Mouse (Mus musculus): Measurements from ENCODE around the gene Irf7. TPM values are rescaled to one million over a fixed set of nuclear protein-coding genes. Genes with fewer than 3 reads are reported as not detected.

Irf7 gene
- polyA plus RNA-seq, 1 experiment from 2014 or later, result 3.1 TPM

- WGBS, result 92% methylated on average over 1 of the region's 1 CpGs
Measured at GRCm38 (mm10) chr7:141219558-141220099, 46.7 kb downstream of the Irf7 start.

GRCm38 (mm10) chr7:141218557-141219133 is 47.6 kb downstream of the Irf7 start:
- no peak overlapping the region for H3K4me3 ChIP-seq (ENCODE audit: low read depth, low read length)
- WGBS, result 86% methylated on average over 5 of the region's 5 CpGs
- H3K27me3 ChIP-seq (replicated peaks; ENCODE audit: control insufficient read depth, insufficient read depth, low read length), result no peaks in the 10 kb centered on the region
- no peak overlapping the region for H3K9ac ChIP-seq (ENCODE audit: low read length)
- no peaks in the 10 kb centered on the region for H3K9me3 ChIP-seq (ENCODE audit: control insufficient read depth, low read length)
- ATAC-seq (replicated peaks; ENCODE audit: low FRiP score, low TSS enrichment, low read depth) (no peak), DNase-seq (ENCODE audit: low spot score) (no peak)
- H3K4me1 ChIP-seq (replicated peaks; ENCODE audit: control insufficient read depth, insufficient read depth, low read length), result peaks cover 42% of the 10 kb centered on the region
- H3K4me2 ChIP-seq (ENCODE audit: low read length), result no peak overlapping the region
- H3K36me3 ChIP-seq (ENCODE audit: control insufficient read depth, insufficient read depth, low read length), result peaks cover 19% of the 10 kb centered on the region
- no peak overlapping the region for H3K27ac ChIP-seq (ENCODE audit: low read depth)

More at GRCm38 (mm10) chr7:141219558-141220099, 46.7 kb downstream of the Irf7 start:
- Histone ChIP-seq H3K4me1 (replicated peaks; ENCODE audit: control insufficient read depth, insufficient read depth, low read length) (peaks cover 42% of the 10 kb centered on the region), H3K36me3 (ENCODE audit: control insufficient read depth, insufficient read depth, low read length) (peaks cover 19% of the 10 kb centered on the region), H3K4me3 (ENCODE audit: low read depth, low read length) (no peak overlapping the region), H3K9ac (ENCODE audit: low read length) (no peak overlapping the region), H3K27me3 (replicated peaks; ENCODE audit: control insufficient read depth, insufficient read depth, low read length) (no peaks in the 10 kb centered on the region), H3K4me2 (ENCODE audit: low read length) (peak overlapping the region; percentile 56), H3K27ac (ENCODE audit: low read depth) (no peak overlapping the region), H3K9me3 (ENCODE audit: control insufficient read depth, low read length) (no peaks in the 10 kb centered on the region)
- no peak for ATAC-seq (replicated peaks; ENCODE audit: low FRiP score, low TSS enrichment, low read depth)
- no peak for DNase-seq (ENCODE audit: low spot score)

GRCm38 (mm10) chr7:141218141-141218540 is 48.1 kb downstream of the Irf7 start:
- Histone ChIP-seq H3K27me3 (replicated peaks; ENCODE audit: control insufficient read depth, insufficient read depth, low read length) (no peaks in the 10 kb centered on the region), H3K4me2 (ENCODE audit: low read length) (peak overlapping the region; percentile 84; the same call in 1 of the 2 replicates), H3K36me3 (ENCODE audit: control insufficient read depth, insufficient read depth, low read length) (peaks cover 19% of the 10 kb centered on the region), H3K9me3 (ENCODE audit: control insufficient read depth, low read length) (no peaks in the 10 kb centered on the region), H3K4me1 (replicated peaks; ENCODE audit: control insufficient read depth, insufficient read depth, low read length) (peaks cover 42% of the 10 kb centered on the region), H3K9ac (ENCODE audit: low read length) (no peak overlapping the region), H3K4me3 (ENCODE audit: low read depth, low read length) (no peak overlapping the region), H3K27ac (ENCODE audit: low read depth) (no peak overlapping the region)
- WGBS, result 73% methylated on average over 3 of the region's 3 CpGs
- DNase-seq (ENCODE audit: low spot score) (no peak), ATAC-seq (replicated peaks; ENCODE audit: low FRiP score, low TSS enrichment, low read depth) (no peak)

GRCm38 (mm10) chr7:141217343-141218013 is 48.8 kb downstream of the Irf7 start:
- Histone ChIP-seq H3K9ac (ENCODE audit: low read length) (no peak overlapping the region), H3K9me3 (ENCODE audit: control insufficient read depth, low read length) (no peaks in the 10 kb centered on the region), H3K4me2 (ENCODE audit: low read length) (peak overlapping the region; percentile 84), H3K27ac (ENCODE audit: low read depth) (no peak overlapping the region), H3K27me3 (replicated peaks; ENCODE audit: control insufficient read depth, insufficient read depth, low read length) (no peaks in the 10 kb centered on the region), H3K4me3 (ENCODE audit: low read depth, low read length) (no peak overlapping the region), H3K36me3 (ENCODE audit: control insufficient read depth, insufficient read depth, low read length) (peaks cover 19% of the 10 kb centered on the region), H3K4me1 (replicated peaks; ENCODE audit: control insufficient read depth, insufficient read depth, low read length) (peaks cover 35% of the 10 kb centered on the region)
- DNase-seq (ENCODE audit: low spot score) (no peak), ATAC-seq (replicated peaks; ENCODE audit: low FRiP score, low TSS enrichment, low read depth) (no peak)
- 87% methylated on average over 17 of the region's 17 CpGs for WGBS

GRCm38 (mm10) chr7:141216894-141217293 is 49.4 kb downstream of the Irf7 start:
- H3K4me1 ChIP-seq (replicated peaks; ENCODE audit: control insufficient read depth, insufficient read depth, low read length), result peaks cover 29% of the 10 kb centered on the region
- peak overlapping the region; percentile 62 for H3K4me3 ChIP-seq (ENCODE audit: low read depth, low read length)
- H3K36me3 ChIP-seq (ENCODE audit: control insufficient read depth, insufficient read depth, low read length), result peaks cover 19% of the 10 kb centered on the region
- peak overlapping the region; percentile 64 for H3K9ac ChIP-seq (ENCODE audit: low read length)
- DNase-seq (ENCODE audit: low spot score) (no peak), ATAC-seq (replicated peaks; ENCODE audit: low FRiP score, low TSS enrichment, low read depth) (no peak)
- 77% methylated on average over 11 of the region's 11 CpGs for WGBS
- H3K27ac ChIP-seq (ENCODE audit: low read depth), result 0 out of 2 replicates have a peak overlapping the region, but pooled peaks have one; percentile 33
- peak overlapping the region; percentile 84 for H3K4me2 ChIP-seq (ENCODE audit: low read length)
- no peaks in the 10 kb centered on the region for H3K27me3 ChIP-seq (replicated peaks; ENCODE audit: control insufficient read depth, insufficient read depth, low read length)
- no peaks in the 10 kb centered on the region for H3K9me3 ChIP-seq (ENCODE audit: control insufficient read depth, low read length)

- Histone ChIP-seq H3K4me1 (replicated peaks; ENCODE audit: control insufficient read depth, insufficient read depth, low read length) (peaks cover 28% of the 10 kb centered on the region), H3K27me3 (replicated peaks; ENCODE audit: control insufficient read depth, insufficient read depth, low read length) (no peaks in the 10 kb centered on the region), H3K4me2 (ENCODE audit: low read length) (peak overlapping the region; percentile 84), H3K9me3 (ENCODE audit: control insufficient read depth, low read length) (no peaks in the 10 kb centered on the region), H3K4me3 (ENCODE audit: low read depth, low read length) (peak overlapping the region; percentile 62), H3K36me3 (ENCODE audit: control insufficient read depth, insufficient read depth, low read length) (peaks cover 19% of the 10 kb centered on the region), H3K27ac (ENCODE audit: low read depth) (peak overlapping the region; percentile 85), H3K9ac (ENCODE audit: low read length) (peak overlapping the region; percentile 64)
- ATAC-seq (replicated peaks; ENCODE audit: low FRiP score, low TSS enrichment, low read depth), result peak; percentile 65
- 1% methylated on average over 34 of the region's 42 CpGs for WGBS
- DNase-seq (ENCODE audit: low spot score), result peak; percentile 95
Measured at GRCm38 (mm10) chr7:141215880-141216733, 50.2 kb downstream of the Irf7 start.

GRCm38 (mm10) chr7:141215101-141215879 is 51.0 kb downstream of the Irf7 start, which contains the start of gene Rassf7:
Rassf7 (plus strand) TSS chr7:141215860.
- H3K4me2 ChIP-seq (ENCODE audit: low read length), result peak within 1 kb of the TSS; percentile 84
- under 1% methylated on average over 41 of the region's 41 CpGs for whole genome bisulfite sequencing
- peak within 1 kb of the TSS; percentile 64 for H3K9ac ChIP-seq (ENCODE audit: low read length)
- no peaks in the 10 kb centered on the region for H3K9me3 ChIP-seq (ENCODE audit: control insufficient read depth, low read length)
- no peaks in the 10 kb centered on the region for H3K27me3 ChIP-seq (replicated peaks; ENCODE audit: control insufficient read depth, insufficient read depth, low read length)
- peak within 1 kb of the TSS; percentile 62 for H3K4me3 ChIP-seq (ENCODE audit: low read depth, low read length)
- ATAC-seq (replicated peaks; ENCODE audit: low FRiP score, low TSS enrichment, low read depth), result peak; percentile 90
- H3K27ac ChIP-seq (ENCODE audit: low read depth), result peak within 1 kb of the TSS; percentile 85
- DNase-seq (ENCODE audit: low spot score), result peak; percentile 89
- H3K36me3 ChIP-seq (ENCODE audit: control insufficient read depth, insufficient read depth, low read length), result peaks cover 18% of the 10 kb centered on the region
- peaks cover 20% of the 10 kb centered on the region for H3K4me1 ChIP-seq (replicated peaks; ENCODE audit: control insufficient read depth, insufficient read depth, low read length)

Measured in intestine, embryonic 14.5 days (tissue).